Mouse (Mus musculus) bone marrow macrophage, adult 2 months (primary cell): ENCODE measurements around the gene Ints5. TPM values are rescaled to one million over a fixed set of nuclear protein-coding genes. Genes with fewer than 3 reads are reported as not detected.
"Not testable (repeated sequence)": the region's sequence is repeated elsewhere in the genome, so short reads cannot be mapped to it uniquely, and the experiment has no call there.

Experiments
- H3K27ac ChIP-seq: 2 replicates; pipeline ENCODE4 v1.5.1; 2012; ENCODE audit warnings: low read depth, low read length; ENCODE audit not compliant: insufficient read depth
- H3K4me1 ChIP-seq: 2 replicates; pipeline ENCODE4 v1.6.1; 2012; ENCODE audit warnings: low read length; ENCODE audit not compliant: control insufficient read depth, insufficient read depth
- H3K4me3 ChIP-seq: 2 replicates; pipeline ENCODE4 v1.5.1; 2012; ENCODE audit warnings: mild to moderate bottlenecking, low read length, moderate library complexity; ENCODE audit not compliant: insufficient read depth
- CTCF ChIP-seq: IDR thresholded peaks from 2 replicates; pipeline ENCODE4 v1.5.1; 2012; ENCODE audit warnings: low read depth, mild to moderate bottlenecking, low read length, moderate library complexity
- POLR2A ChIP-seq: IDR thresholded peaks from 2 replicates; pipeline ENCODE4 v1.6.1; 2012; ENCODE audit warnings: mild to moderate bottlenecking, low read depth, low read length, borderline replicate concordance
- polyA plus RNA-seq: library from polyadenylated mRNA; stranded (reverse); fragments of >200 nt; gene quantifications from 2 replicates; pipeline ENCODE4 v1.2.4, GENCODE M21; 2012; ENCODE audit not compliant: missing spikeins, insufficient read depth, insufficient read length

Ints5 gene
- polyA plus RNA-seq, 1 experiment: 11.5 TPM

GRCm38 (mm10) chr19:8886916-8887584, 5.8 kb upstream of the Ints5 start:
- Histone ChIP-seq H3K4me1 (peaks cover 7% of the 10 kb centered on the region), H3K4me3 (no peak overlapping the region; the same call in 1 of the 2 replicates), H3K27ac (no peak overlapping the region)
- TF ChIP-seq POLR2A (no peak), CTCF (no peak)

- TF ChIP-seq CTCF (no peak), POLR2A (no peak)
Measured at GRCm38 (mm10) chr19:8887585-8888463, 5.0 kb upstream of the Ints5 start.

GRCm38 (mm10) chr19:8888511-8889385, 4.1 kb upstream of the Ints5 start, which contains the start of the genes 1810009A15Rik and Gm49416:
1810009A15Rik (plus strand) TSS chr19:8888853.
Gm49416 (plus strand) TSS chr19:8888926.
- TF ChIP-seq POLR2A: peak; percentile 61; the same call in 1 of the 2 replicates
- TF ChIP-seq CTCF: no peak
- H3K4me3 ChIP-seq: peak within 1 kb of the TSS; percentile 83
- peak within 1 kb of the TSS; percentile 83 for H3K27ac ChIP-seq
- H3K4me1 ChIP-seq: peaks cover 7% of the 10 kb centered on the region

More at GRCm38 (mm10) chr19:8887585-8888463, 5.0 kb upstream of the Ints5 start:
- Histone ChIP-seq H3K4me1 (peaks cover 7% of the 10 kb centered on the region), H3K4me3 (peak overlapping the region; percentile 83), H3K27ac (peak overlapping the region; percentile 83)

GRCm38 (mm10) chr19:8895397-8895960, 2.7 kb downstream of the Ints5 start:
- Histone ChIP-seq H3K4me3 (no peak overlapping the region), H3K27ac (no peak overlapping the region), H3K4me1 (peaks cover 8% of the 10 kb centered on the region)
- TF ChIP-seq POLR2A (no peak), CTCF (no peak)

- not testable (repeated sequence) for H3K4me3 ChIP-seq, H3K4me1 ChIP-seq, H3K27ac ChIP-seq
Measured at GRCm38 (mm10) chr19:8896231-8896630, 3.4 kb downstream of the Ints5 start.

GRCm38 (mm10) chr19:8897211-8897864, 4.5 kb downstream of the Ints5 start:
- H3K4me1 ChIP-seq: not testable (repeated sequence)
- H3K27ac ChIP-seq: 0 out of 2 replicates have a peak overlapping the region, but pooled peaks have one; percentile 17

GRCm38 (mm10) chr19:8897865-8898495, 5.2 kb downstream of the Ints5 start, which contains the start of gene Ganab:
Ganab (plus strand) TSS chr19:8898071.
- no peak for TF ChIP-seq POLR2A
- no peak for TF ChIP-seq CTCF
- H3K4me3 ChIP-seq: peak within 1 kb of the TSS; percentile 74
- H3K4me1 ChIP-seq: peaks cover 8% of the 10 kb centered on the region
- H3K27ac ChIP-seq: peak within 1 kb of the TSS; percentile 60

More at GRCm38 (mm10) chr19:8897211-8897864, 4.5 kb downstream of the Ints5 start:
- peak overlapping the region; percentile 37 for H3K4me3 ChIP-seq

- TF ChIP-seq CTCF: no peak
- no peak for TF ChIP-seq POLR2A
- H3K27ac ChIP-seq: peak overlapping the region; percentile 60
- peaks cover 8% of the 10 kb centered on the region for H3K4me1 ChIP-seq
- peak overlapping the region; percentile 74 for H3K4me3 ChIP-seq
Measured at GRCm38 (mm10) chr19:8898576-8898975, 5.8 kb downstream of the Ints5 start.

GRCm38 (mm10) chr19:8899079-8899478, 6.3 kb downstream of the Ints5 start:
- Histone ChIP-seq H3K4me3 (peak overlapping the region; percentile 74), H3K27ac (no peak overlapping the region), H3K4me1 (peaks cover 5% of the 10 kb centered on the region)
- TF ChIP-seq CTCF (no peak), POLR2A (no peak)
